Mouse (Mus musculus) CD4-positive, CD25-positive, alpha-beta regulatory T cell, adult 2 months (primary cell): Measurements from ENCODE around the gene Klhdc3.

Experiments
- DNase-seq: peaks from one replicate; pipeline ENCODE4 v3.0.0-alpha.2; 2012; ENCODE audit warnings: low read depth, low spot score

Gene Klhdc3

DNA sequence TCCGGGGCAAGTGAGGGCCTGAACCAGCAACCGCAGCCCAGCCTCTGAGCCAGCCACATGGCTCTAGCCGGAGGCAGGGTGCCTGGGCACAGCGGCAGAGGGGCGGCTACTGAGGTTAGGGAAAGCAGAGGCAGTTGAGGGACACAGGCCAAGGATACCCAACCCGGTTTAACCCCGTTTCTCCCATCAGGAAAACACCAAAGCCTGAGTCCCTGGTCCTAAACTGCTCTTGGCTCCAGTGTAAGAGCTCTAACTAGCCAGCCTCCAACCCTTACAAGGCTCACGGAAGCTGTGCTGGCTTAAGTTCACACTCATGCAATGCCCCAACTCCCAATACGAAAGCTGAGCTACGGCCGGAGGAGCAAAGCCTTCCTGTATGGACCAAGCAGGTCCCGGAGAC is 56.1 kb downstream of the Klhdc3 start:
- DNase-seq = no peak
